Mouse (Mus musculus): ENCODE results near the gene Ost4.
A peak's percentile ranks its signal among the peaks of the same experiment; 100 is the strongest.
"Not testable (repeated sequence)": the region's sequence is repeated elsewhere in the genome, so short reads cannot be mapped to it uniquely, and the experiment has no call there.

The Ost4 gene

GRCm38 (mm10) chr5:30890375-30890774, 17.2 kb downstream of the Ost4 start:
- no peak for DNase-seq (ENCODE audit: low spot score)

- DNase-seq (ENCODE audit: low spot score): peak; percentile 80
Measured at GRCm38 (mm10) chr5:30889088-30889754, 18.4 kb downstream of the Ost4 start.

GRCm38 (mm10) chr5:30888337-30889087, 19.1 kb downstream of the Ost4 start, which contains the start of gene Agbl5:
Gene Agbl5, plus strand, starts transcription at chr5:30888694.
- peak; percentile 96 for DNase-seq (ENCODE audit: low spot score)

GRCm38 (mm10) chr5:30887858-30888336, 19.7 kb downstream of the Ost4 start:
- peak; percentile 99 for DNase-seq (ENCODE audit: low spot score)

GRCm38 (mm10) chr5:30887331-30887761, 20.2 kb downstream of the Ost4 start:
- peak; percentile 89 for DNase-seq (ENCODE audit: low spot score)

- peak; percentile 40 for DNase-seq (ENCODE audit: low spot score)
Measured at GRCm38 (mm10) chr5:30886731-30887130, 20.9 kb downstream of the Ost4 start.

- DNase-seq (ENCODE audit: low spot score): no peak
Measured at GRCm38 (mm10) chr5:30886209-30886608, 21.4 kb downstream of the Ost4 start.

- DNase-seq (ENCODE audit: low spot score): not testable (repeated sequence)
Measured at GRCm38 (mm10) chr5:30881839-30882238, 25.7 kb downstream of the Ost4 start.

GRCm38 (mm10) chr5:30879347-30879943, 28.1 kb downstream of the Ost4 start:
- DNase-seq (ENCODE audit: low spot score): no peak

GRCm38 (mm10) chr5:30878616-30879015, 29.0 kb downstream of the Ost4 start:
- peak; percentile 7 for DNase-seq (ENCODE audit: low spot score)

- no peak for DNase-seq (ENCODE audit: low spot score)
Measured at GRCm38 (mm10) chr5:30874365-30874764, 33.2 kb downstream of the Ost4 start.

- no peak for DNase-seq (ENCODE audit: low spot score)
Measured at GRCm38 (mm10) chr5:30872574-30872973, 35.0 kb downstream of the Ost4 start.

- no peak for DNase-seq (ENCODE audit: low spot score)
Measured at GRCm38 (mm10) chr5:30870131-30870406, 37.5 kb downstream of the Ost4 start.

- peak; percentile 90 for DNase-seq (ENCODE audit: low spot score)
Measured at GRCm38 (mm10) chr5:30869405-30870130, 38.0 kb downstream of the Ost4 start.

GRCm38 (mm10) chr5:30868981-30869380, 38.6 kb downstream of the Ost4 start:
- DNase-seq (ENCODE audit: low spot score): peak; percentile 59

- no peak for DNase-seq (ENCODE audit: low spot score)
Measured at GRCm38 (mm10) chr5:30867712-30868111, 39.9 kb downstream of the Ost4 start, which contains the start of gene Tmem214. Gene Tmem214, plus strand, starts transcription at chr5:30868012.

GRCm38 (mm10) chr5:30866871-30867270, 40.7 kb downstream of the Ost4 start:
- DNase-seq (ENCODE audit: low spot score): no peak

- DNase-seq (ENCODE audit: low spot score): no peak
Measured at GRCm38 (mm10) chr5:30864322-30864721, 43.3 kb downstream of the Ost4 start.

GRCm38 (mm10) chr5:30863852-30864251, 43.7 kb downstream of the Ost4 start:
- peak; percentile 12 for DNase-seq (ENCODE audit: low spot score)

GRCm38 (mm10) chr5:30856124-30856523, 51.5 kb downstream of the Ost4 start:
- no peak for DNase-seq (ENCODE audit: low spot score)

All from embryo, embryonic 10.5 days (tissue).